Mouse (Mus musculus) thymus, adult 2 months (tissue): ENCODE measurements at regions not wholly inside any gene's neighbourhood (a gene's known extent, or its start where the extent isn't known, plus 50 kb on each side); places are given as distances from the start of the nearest gene placed in this dataset.
A peak's percentile ranks its signal among the peaks of the same experiment; 100 is the strongest.

Experiments
- DNase-seq: peaks from one replicate; pipeline ENCODE4 v3.0.0; 2021
- H3K27ac ChIP-seq: fragments of 200-500 bp; 2 replicates; pipeline ENCODE4 v1.5.1; 2012; ENCODE audit warnings: low read length, control low read depth; ENCODE audit not compliant: control insufficient read depth, insufficient read depth
- H3K27me3 ChIP-seq: fragments of 200-500 bp; 2 replicates; pipeline ENCODE4 v1.6.1; 2012; ENCODE audit warnings: mild to moderate bottlenecking, low read length, moderate library complexity, mixed read lengths; ENCODE audit not compliant: control insufficient read depth, insufficient read depth
- H3K36me3 ChIP-seq: fragments of 200-500 bp; 2 replicates; pipeline ENCODE4 v1.6.1; 2012; ENCODE audit warnings: mild to moderate bottlenecking, low read length, moderate library complexity; ENCODE audit not compliant: control insufficient read depth, insufficient read depth
- H3K4me1 ChIP-seq: fragments of 200-500 bp; replicated peaks from 2 replicates; pipeline ENCODE4 v1.6.1; 2012; ENCODE audit warnings: low read length; ENCODE audit not compliant: control insufficient read depth, insufficient read depth
- H3K4me3 ChIP-seq: fragments of 200-500 bp; 2 replicates; pipeline ENCODE4 v1.5.1; 2012; ENCODE audit warnings: mild to moderate bottlenecking, low read length, control low read depth, moderate library complexity; ENCODE audit not compliant: control insufficient read depth, insufficient read depth
- CTCF ChIP-seq: fragments of 200-500 bp; IDR thresholded peaks from 2 replicates; pipeline ENCODE4 v1.5.1; 2012; ENCODE audit warnings: mild to moderate bottlenecking, control low read depth, low read length, moderate library complexity, borderline replicate concordance; ENCODE audit not compliant: control insufficient read depth, poor library complexity, insufficient read depth; ENCODE audit errors: extremely low read depth
- POLR2A ChIP-seq: fragments of 200-500 bp; IDR thresholded peaks from 2 replicates; pipeline ENCODE4 v1.6.1; 2012; ENCODE audit warnings: mild to moderate bottlenecking, low read length, control low read depth, moderate library complexity; ENCODE audit not compliant: control insufficient read depth, poor library complexity, insufficient read depth; ENCODE audit errors: extremely low read depth
- WGBS: fragments of 180-500 bp; shearing (Covaris S2); methylation state at CpG from one replicate; pipeline ENCODE4 v1.1.7; 2018; 5-methylcytosine and 5-hydroxymethylcytosine counted together

DNA sequence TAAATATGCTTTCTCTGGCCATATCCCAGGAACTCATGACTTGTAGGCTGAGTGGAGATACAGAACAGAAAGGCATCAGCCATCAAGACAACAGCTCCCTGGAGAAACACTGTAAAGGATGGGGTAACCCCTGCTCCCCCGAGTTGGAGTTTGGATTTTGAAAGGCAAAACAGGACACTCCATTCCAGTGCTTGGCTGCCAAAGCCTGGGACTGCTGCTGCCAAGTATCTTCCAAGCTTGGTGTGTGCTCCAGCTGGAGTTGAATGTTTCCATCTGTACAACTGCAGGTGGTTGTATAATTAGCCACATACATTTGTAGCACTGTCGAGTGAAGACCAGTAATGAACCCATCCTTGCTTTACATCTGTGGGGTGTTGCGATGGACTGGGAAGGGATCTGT is 62.1 kb downstream of the 4933412E24Rik start:
- WGBS: 98% methylated on average over 3 of the region's 3 CpGs
- Histone ChIP-seq H3K27me3 (no peaks in the 10 kb centered on the region), H3K27ac (no peak overlapping the region), H3K4me1 (no peaks in the 10 kb centered on the region), H3K36me3 (no peaks in the 10 kb centered on the region), H3K4me3 (no peak overlapping the region)
- no peak for TF ChIP-seq POLR2A
- no peak for TF ChIP-seq CTCF
- no peak for DNase-seq

- Histone ChIP-seq H3K27me3 (no peaks in the 10 kb centered on the region), H3K4me1 (no peaks in the 10 kb centered on the region), H3K4me3 (no peak overlapping the region), H3K36me3 (no peaks in the 10 kb centered on the region), H3K27ac (no peak overlapping the region)
- DNase-seq: no peak
- TF ChIP-seq POLR2A (no peak), CTCF (no peak)
- 91% methylated on average over 4 of the region's 4 CpGs for WGBS
Observed at GRCm38 (mm10) chr15:59953857-59954256, 62.6 kb downstream of the 4933412E24Rik start.

DNA sequence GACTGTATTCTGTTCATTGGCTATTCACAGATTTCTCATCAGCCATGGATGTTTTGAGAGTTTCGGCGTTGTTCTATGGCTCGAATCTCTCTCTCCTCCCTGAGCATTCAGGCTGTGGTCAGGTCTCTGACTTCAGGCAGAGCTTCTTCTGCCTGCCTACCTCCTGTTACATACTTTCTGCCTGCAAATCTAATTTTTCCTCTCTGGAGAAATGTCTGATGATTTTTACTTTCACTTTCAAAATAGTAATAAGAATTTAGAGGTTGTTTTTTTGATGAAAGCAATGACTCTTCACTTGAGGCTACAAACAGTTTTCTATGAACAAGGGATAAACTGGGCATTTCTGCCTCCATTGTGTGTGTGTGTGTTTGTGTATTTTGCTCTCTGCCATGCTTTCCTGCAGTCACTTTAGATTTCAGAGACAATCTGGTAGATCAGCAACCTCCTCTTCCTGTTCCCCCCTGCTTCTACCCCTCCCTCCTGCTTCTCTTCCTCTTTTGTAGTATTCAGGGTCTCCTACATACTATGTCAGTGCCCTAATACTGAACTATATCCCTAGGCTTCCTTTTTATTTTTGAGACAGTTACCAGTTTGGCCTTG is 65.7 kb downstream of the 4933412E24Rik start:
- peak; percentile 24 for DNase-seq
- peak overlapping the region; percentile 27 for H3K4me3 ChIP-seq
- no peaks in the 10 kb centered on the region for H3K4me1 ChIP-seq
- WGBS: 31% methylated on average over 3 of the region's 3 CpGs
- H3K36me3 ChIP-seq: no peaks in the 10 kb centered on the region
- H3K27me3 ChIP-seq: no peaks in the 10 kb centered on the region
- H3K27ac ChIP-seq: peak overlapping the region; percentile 11
- TF ChIP-seq POLR2A (no peak), CTCF (no peak)

GRCm38 (mm10) chr15:59945208-59945607 is 71.2 kb downstream of the 4933412E24Rik start:
- Histone ChIP-seq H3K4me3 (no peak overlapping the region), H3K27me3 (no peaks in the 10 kb centered on the region), H3K27ac (peak overlapping the region; percentile 11; the same call in 1 of the 2 replicates), H3K4me1 (no peaks in the 10 kb centered on the region), H3K36me3 (no peaks in the 10 kb centered on the region)
- WGBS: 74% methylated on average over 8 of the region's 8 CpGs
- no peak for DNase-seq
- TF ChIP-seq POLR2A (no peak), CTCF (no peak)

- H3K4me1 ChIP-seq: no peaks in the 10 kb centered on the region
- no peaks in the 10 kb centered on the region for H3K36me3 ChIP-seq
- H3K4me3 ChIP-seq: no peak overlapping the region
- no peak for TF ChIP-seq POLR2A
- TF ChIP-seq CTCF: no peak
- no peaks in the 10 kb centered on the region for H3K27me3 ChIP-seq
- WGBS: 31% methylated on average over 5 of the region's 5 CpGs
- H3K27ac ChIP-seq: no peak overlapping the region
- no peak for DNase-seq
Observed at GRCm38 (mm10) chr15:59936486-59936885, 79.9 kb downstream of the 4933412E24Rik start.

GRCm38 (mm10) chr15:59913860-59914259 is 102.6 kb downstream of the 4933412E24Rik start:
- DNase-seq: peak; percentile 9
- H3K27ac ChIP-seq: no peak overlapping the region
- TF ChIP-seq CTCF: no peak
- no peak for TF ChIP-seq POLR2A
- H3K4me1 ChIP-seq: peaks cover 4% of the 10 kb centered on the region
- 39% methylated on average over 4 of the region's 4 CpGs for WGBS
- H3K4me3 ChIP-seq: no peak overlapping the region
- no peaks in the 10 kb centered on the region for H3K27me3 ChIP-seq
- no peaks in the 10 kb centered on the region for H3K36me3 ChIP-seq

DNA sequence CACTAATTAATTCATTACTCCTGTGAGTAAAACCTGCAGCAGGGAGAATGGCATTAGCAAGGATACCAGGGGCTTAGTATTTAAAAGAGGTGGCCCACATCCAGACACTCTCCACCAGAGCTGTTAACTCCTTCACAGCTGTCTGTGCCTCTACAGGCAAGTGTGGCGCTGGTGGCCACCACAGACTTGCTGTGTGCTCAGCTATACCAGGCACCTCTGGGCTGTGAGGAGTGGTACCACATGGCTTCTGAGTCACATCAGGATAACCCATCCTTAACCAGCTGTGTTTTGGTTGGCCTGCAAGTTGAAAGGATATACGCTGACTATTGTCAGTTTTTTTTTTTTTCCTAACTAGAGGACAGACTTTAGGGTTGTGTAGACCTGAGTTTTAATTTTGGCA is 108.1 kb downstream of the 4933412E24Rik start:
- no peak for TF ChIP-seq CTCF
- no peak for TF ChIP-seq POLR2A
- Histone ChIP-seq H3K36me3 (no peaks in the 10 kb centered on the region), H3K27me3 (no peaks in the 10 kb centered on the region), H3K27ac (no peak overlapping the region), H3K4me3 (no peak overlapping the region), H3K4me1 (peaks cover 2% of the 10 kb centered on the region)
- 89% methylated on average over 2 of the region's 2 CpGs for WGBS
- no peak for DNase-seq
